Mouse (Mus musculus) mature B cell (primary cell): ENCODE data around the gene Vpreb2.
"Not testable (repeated sequence)": the region's sequence is repeated elsewhere in the genome, so short reads cannot be mapped to it uniquely, and the experiment has no call there.

Experiments used
- in situ Hi-C: fragments of 300-500 bp; cut with MboI; formaldehyde crosslinking; loops from 2 replicates; pipeline ENCODE4 v1.14.3; 2019

Vpreb2 gene

GRCm38 (mm10) chr16:17987703-17988102, 7.5 kb downstream of the Vpreb2 start:
- in situ Hi-C loops = no loop called here

- in situ Hi-C loops = not testable (repeated sequence)
These were observed 12.1 kb downstream of the Vpreb2 start for GRCm38 (mm10) chr16:17992321-17992720.

GRCm38 (mm10) chr16:17999668-18000067, 19.4 kb downstream of the Vpreb2 start:
- in situ Hi-C loops = no loop called here

GRCm38 (mm10) chr16:18004589-18004988, 24.4 kb downstream of the Vpreb2 start:
- in situ Hi-C loops = no loop called here

GRCm38 (mm10) chr16:18007083-18007482, 26.9 kb downstream of the Vpreb2 start:
- in situ Hi-C loops = no loop called here

GRCm38 (mm10) chr16:18011101-18011500, 30.9 kb downstream of the Vpreb2 start:
- in situ Hi-C loops = no loop called here

GRCm38 (mm10) chr16:18016482-18016881, 36.3 kb downstream of the Vpreb2 start:
- in situ Hi-C loops = not testable (repeated sequence)

- in situ Hi-C loops = no loop called here
These were observed 42.7 kb downstream of the Vpreb2 start for GRCm38 (mm10) chr16:18022780-18023557.

- in situ Hi-C loops = no loop called here
These were observed 47.1 kb downstream of the Vpreb2 start for GRCm38 (mm10) chr16:18027371-18027770.
